Mouse (Mus musculus) T-helper 1 cell (primary cell): Measurements from ENCODE around the gene Svs5.

Experiments
- in situ Hi-C: fragments of 300-600 bp; cut with MboI, MseI; formaldehyde crosslinking; loops from one replicate; pipeline ENCODE4 v1.15.1; 2025; ENCODE audit warnings: high pct_unique_total_duplicates

Gene Svs5

DNA sequence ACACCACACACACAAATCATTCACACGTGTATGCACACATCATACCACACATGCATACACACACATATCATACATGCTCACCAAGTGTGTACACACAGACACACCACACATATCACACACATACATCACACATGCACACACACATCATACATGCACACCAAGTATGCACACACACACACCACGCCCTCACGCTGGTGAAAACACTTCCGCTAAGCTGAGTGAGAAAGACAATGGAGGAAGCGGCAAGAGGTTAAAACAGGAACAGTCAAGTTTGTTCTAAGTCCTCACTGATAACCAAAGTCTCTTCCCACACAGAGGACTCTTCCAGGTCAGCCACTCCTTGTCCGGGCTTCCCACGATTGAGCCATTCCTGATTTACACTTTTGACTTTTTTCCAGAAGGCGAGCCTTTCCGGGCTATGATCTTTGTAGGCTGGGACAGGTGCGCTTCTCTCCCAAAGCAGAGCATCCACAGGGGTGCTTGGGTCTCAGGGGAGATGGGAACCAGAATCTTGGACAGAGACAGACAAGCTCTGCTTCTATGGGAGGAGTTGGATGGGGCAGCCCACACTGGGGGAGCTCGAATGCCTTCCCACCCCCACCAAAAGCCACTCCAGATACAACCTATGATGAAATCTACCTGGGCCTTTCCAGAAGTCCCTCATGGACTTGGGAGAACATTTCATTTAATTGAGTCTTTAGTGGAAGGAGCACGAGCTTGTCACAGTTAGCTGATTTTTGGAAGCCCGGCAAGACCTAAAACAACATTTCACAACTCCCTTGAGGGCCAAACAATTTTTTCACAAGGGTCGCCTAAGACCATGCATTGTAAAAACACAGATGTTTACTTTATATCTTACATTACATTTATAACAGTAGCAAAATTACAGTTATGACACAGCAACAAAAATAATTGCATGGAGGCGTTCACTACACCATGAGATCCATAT lies 45.2 kb downstream of the Svs5 start:
- in situ Hi-C loops = no loop called here

DNA sequence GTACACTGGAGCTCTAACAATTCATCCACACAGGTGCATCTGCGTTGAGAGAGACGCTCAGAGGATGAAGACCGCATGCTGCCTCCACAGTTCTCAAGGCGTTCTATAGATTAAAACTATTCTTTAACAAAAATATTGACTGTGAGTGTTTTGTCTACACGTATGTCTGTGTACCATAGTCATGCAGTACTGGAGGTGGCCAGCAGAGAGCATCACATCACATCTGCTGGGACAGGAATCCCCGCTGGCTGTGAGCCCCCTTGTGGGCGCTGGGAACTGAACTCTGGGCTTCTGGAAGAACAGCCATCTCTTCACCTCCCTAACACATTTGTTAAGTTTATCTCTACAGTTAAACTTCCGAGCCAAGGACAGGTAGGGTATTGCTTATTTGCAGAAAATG lies 49.2 kb downstream of the Svs5 start:
- in situ Hi-C loops = no loop called here

DNA sequence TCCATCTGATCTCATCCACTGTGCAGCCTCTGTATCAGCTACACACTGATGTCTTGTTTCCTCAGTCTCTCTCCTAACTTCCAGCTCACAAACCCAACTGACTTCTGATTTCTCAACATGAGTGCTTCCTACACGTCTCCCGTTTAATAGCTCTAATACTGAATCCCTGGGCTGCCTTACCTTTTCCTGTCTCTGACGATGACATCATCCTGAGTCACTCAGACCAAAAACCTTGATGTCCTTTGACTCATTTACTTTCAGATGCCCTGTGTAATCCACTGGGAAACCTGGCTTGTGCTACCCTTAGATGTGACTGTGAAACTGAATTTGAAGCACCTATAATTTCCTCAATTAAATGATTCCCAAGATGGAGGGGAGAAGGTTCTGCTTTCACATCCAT lies 50.4 kb downstream of the Svs5 start:
- in situ Hi-C loops = no loop called here
